Mouse (Mus musculus) embryo, embryonic 10 days (tissue): ENCODE measurements around the gene Milr1.

Experiments used
- DNase-seq: peaks from one replicate; pipeline ENCODE4 v3.0.0-alpha.2; 2015; ENCODE audit warnings: low spot score

Gene Milr1

DNA sequence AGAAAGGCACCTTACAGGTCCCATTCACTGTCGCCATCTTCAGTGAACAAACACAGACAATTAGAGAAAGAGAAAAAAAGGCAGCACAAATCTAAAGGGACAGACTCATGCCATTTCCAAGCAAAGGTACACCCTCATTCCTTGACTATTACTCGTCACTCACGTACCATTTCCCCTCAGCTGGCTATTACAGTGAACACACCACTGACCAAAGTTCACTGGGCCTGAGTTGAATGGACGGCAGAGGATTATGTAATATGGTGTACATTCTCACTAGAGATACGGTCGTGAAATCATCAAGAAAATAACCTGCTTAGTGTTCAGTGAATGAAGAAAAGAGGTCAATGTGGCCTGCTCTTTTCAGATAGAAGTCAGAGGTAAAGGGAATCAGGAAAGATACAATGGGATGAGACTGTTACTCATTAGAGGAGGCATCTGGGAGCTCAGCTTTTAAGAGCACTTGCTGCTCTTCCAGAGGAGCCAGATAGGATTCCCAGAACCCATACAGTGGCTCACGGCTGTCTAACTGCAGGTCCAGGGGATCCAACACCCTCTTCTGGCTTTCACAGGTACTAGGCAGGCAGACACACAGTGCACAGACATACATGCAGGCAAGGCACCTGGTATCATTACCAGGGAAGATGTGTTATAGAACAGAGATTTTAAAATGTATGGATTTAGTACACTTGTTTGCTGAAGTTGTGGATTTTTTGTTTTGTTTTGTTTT lies 61.5 kb downstream of the Milr1 start:
- no peak for DNase-seq

DNA sequence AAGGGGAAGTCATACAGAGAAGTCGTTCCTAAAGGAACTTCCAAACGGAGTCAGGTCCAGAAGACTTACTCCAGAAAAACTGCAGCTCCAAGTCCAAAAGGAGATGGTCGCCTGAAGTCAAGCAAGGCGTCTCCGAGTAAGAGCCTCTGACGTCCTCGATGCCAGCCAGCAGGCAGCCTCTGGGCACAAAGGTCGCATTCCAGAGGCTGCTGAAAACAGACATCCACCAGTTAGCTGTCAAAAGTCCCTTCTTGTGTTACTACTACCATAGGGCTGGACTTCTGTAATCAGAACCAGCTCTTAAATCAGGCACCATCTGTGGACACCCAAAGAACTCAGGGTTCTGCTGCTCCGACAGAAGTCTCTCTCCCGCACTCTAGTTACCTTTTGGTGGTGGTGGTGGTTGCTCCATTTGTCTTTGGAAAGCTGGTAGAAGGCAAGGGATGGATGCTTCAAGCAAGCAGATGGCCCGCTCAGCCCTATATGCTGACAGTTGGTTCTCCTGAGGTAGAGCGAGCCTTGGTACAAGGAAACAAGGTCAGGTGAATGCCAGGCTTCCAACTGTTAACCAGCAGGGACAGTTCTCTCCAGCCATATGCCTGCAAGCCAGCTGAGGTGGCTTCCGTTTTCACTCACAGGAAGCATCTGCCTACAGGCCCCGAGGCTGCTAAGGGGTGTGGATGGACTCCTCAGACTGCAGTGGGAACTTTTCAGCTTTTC lies 63.7 kb downstream of the Milr1 start:
- DNase-seq = peak; percentile 17

DNA sequence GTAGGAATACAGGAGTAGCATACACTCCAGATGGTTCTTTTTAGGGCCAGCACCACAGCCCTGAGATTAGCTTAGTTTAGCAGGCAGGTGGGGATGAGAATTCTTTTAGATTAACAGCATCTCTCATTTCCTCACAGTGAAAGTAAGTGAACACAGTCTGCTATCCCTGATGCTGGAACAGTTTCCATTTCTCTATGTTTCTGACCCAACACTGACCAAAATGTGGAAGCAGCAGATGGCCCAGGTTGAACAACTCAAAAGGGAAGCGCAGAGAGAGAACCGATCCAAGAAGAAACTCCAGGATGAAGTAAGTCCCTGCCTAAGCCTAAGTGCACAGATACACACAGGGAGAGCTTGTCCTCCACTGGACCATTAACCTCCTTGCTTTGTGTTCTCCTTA lies 64.3 kb downstream of the Milr1 start:
- DNase-seq = no peak

DNA sequence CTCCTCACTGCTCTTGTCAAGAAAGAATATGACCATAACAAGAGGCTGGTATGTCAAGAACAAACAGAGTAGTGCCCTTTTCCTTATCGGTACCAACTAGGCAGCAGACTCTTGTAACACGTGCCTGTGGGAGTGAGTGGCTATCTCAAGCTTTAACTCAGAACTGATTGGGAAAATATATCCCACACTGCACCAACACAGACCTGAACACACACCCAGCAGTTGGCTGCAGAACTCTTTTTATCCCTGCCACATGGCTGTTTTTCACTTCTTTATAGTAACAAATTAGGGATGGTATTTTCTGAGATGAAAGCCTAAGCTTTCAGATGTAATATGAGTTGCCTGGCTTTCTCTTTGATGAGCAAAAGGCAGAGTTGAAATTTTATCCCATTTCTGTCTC lies 64.7 kb downstream of the Milr1 start:
- no peak for DNase-seq

DNA sequence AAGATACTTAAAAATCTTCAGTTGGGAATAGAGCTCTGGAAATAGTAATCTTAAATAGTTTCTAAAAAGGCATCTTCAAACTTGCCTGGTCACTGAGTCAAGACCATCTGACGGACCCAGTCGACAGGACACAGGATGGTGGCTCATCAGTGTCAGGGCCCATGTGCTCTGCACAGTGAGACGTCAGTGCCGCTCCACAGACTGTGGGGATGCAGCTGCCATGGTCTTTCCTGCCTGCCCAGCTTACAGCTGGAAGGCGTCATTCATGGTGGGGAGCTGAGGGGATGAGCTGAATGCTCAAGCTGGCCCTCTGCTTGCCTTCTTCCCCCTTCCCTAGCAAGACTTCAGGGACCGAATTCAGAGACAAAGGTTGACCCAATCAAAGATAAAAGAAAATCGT lies 65.3 kb downstream of the Milr1 start:
- DNase-seq = no peak

DNA sequence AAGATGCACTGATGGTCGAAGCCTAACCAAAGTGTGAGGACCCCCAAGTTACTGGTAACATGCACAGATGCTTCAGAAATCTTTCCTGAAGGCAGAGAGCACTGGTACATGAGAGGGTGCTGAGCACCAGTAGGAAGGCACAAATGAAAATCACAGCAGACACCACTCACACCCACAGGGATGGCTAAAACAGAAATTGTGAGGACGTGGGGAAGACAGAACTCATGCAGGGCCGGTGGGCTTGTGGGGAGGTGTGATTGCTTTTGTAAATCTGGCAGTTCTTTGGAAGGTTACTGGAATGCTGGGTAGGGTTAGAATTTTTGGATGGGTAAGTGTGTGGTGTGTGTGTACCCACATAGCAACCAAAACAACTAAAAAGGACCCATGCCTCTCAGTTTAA lies 66.1 kb downstream of the Milr1 start:
- no peak for DNase-seq

DNA sequence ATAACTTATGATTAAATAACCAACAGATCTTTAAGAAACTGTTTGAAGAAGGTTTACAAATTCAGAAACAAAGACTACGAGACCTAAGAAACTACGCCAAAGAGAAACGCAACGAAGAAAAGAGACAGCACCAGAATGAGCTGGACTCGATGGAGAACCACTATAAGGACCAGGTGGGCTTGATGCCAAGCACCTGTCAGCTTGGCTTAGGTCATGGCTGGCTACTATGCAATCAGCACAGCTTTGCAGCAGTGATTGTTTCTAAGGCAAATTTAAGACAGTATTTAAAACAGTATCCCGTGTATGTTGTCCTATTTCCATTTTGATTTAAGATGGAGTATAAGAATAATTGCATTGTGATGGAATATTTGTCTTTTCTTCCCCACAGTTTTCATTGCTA lies 66.8 kb downstream of the Milr1 start:
- no peak for DNase-seq

DNA sequence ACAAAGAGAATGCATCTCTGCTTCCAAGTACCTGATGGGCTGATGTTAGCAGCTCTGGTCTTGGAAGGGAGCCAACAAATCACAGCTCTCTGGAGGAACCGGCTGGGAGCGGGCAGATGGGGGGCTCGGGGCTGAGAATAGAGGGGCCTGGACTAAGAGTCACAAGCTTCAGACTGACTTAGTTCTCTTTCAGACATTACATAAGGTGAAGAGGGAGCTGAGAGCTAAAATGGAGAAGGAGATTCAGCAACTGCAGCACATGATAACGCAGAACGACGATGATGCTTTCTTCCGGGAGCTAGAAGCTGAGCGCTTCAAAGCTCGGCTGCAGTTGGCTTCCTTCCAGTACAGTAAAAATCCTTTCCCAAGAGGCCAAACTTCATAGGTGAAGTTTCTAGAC lies 67.3 kb downstream of the Milr1 start:
- DNase-seq = no peak
